Mouse (Mus musculus) kidney, adult 18-20 months (tissue): Measurements from ENCODE around the gene Ccdc141.
"Not testable (repeated sequence)": the region's sequence is repeated elsewhere in the genome, so short reads cannot be mapped to it uniquely, and the experiment has no call there.

ENCODE experiments used
- DNase-seq: peaks from one replicate; pipeline ENCODE4 v3.0.0; 2021

Gene Ccdc141

GRCm38 (mm10) chr2:77039683-77040082 is 130.8 kb downstream of the Ccdc141 start:
- DNase-seq: no peak

- no peak for DNase-seq
These were observed 131.2 kb downstream of the Ccdc141 start for GRCm38 (mm10) chr2:77039281-77039680.

GRCm38 (mm10) chr2:77037211-77037610 is 133.2 kb downstream of the Ccdc141 start:
- DNase-seq: no peak

DNA sequence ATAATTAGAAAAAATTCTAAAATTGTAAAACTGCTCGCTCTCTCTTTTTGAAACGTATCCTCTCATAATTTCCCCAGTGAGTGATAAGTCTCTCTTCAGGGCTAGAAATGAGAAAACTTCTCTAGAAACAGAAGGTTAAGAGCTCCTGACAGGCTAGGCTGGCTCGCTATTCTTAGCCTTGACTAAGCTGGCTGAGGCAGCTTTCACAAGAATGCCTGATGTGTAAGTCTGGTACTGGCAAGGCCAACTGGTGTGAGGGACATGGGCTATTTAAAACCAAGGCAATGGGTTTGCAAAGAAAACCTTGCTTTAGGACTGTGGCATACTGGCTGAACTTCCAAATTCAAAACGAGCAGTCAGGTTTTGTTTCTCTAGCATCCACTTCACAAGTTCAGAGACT is 136.3 kb downstream of the Ccdc141 start:
- no peak for DNase-seq

DNA sequence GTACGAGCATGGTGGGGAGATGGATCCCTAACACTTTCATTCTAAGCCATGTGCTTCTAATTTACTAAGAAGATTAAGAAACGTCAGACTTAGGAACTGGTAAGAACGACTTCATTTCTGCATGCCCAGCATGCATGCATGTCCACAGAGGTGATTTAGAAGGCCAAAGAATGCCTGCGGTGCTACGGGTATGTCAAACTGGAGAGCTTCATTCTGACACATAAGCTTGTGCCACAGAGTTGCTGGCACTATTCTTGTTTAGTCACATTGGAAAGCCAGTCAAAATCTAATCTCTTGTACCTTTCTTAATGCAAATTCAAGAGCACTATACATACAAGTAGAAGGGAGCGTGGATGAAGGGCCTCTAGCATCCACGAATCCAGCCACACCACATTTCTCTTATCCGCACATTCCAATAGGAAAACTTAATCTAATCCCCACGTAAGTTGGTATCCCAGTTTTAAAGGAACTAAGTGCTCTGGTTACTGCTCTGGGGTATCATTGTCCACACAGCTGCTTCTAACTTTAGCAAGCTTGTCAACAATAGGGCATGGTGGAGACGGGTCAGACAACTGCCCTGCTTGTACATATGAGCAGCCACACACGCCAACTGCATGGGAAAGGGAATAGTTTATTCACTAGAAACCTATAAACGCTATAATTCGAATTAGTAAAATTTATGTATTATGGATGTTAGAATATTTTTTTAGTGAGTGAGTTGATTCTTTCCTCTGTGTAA is 136.9 kb downstream of the Ccdc141 start:
- no peak for DNase-seq

- DNase-seq: no peak
These were observed 149.8 kb downstream of the Ccdc141 start for GRCm38 (mm10) chr2:77020649-77021048.

- no peak for DNase-seq
These were observed 152.7 kb downstream of the Ccdc141 start for GRCm38 (mm10) chr2:77017735-77018134.

GRCm38 (mm10) chr2:77013449-77013848 is 157.0 kb downstream of the Ccdc141 start:
- not testable (repeated sequence) for DNase-seq

- no peak for DNase-seq
These were observed 158.5 kb downstream of the Ccdc141 start for GRCm38 (mm10) chr2:77011981-77012380.

DNA sequence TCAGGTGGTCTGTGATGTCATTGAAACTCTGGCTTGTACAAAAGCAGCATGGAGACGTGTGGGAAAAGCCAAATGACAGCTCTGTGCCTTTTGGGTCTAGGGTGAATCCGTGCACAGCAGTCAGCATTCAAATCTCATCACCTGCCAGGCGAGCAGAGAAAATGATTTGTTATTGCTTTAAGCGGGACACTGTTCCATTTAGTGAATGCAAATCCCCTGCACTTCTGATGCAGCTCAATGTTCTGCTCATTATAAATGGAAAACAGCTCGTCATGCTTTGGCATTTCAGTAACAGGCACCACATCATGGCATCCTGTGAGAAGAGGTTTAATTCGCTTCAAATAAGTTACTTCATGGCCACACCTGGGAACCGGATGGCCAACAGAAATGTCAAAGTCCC is 163.4 kb downstream of the Ccdc141 start:
- DNase-seq: no peak

DNA sequence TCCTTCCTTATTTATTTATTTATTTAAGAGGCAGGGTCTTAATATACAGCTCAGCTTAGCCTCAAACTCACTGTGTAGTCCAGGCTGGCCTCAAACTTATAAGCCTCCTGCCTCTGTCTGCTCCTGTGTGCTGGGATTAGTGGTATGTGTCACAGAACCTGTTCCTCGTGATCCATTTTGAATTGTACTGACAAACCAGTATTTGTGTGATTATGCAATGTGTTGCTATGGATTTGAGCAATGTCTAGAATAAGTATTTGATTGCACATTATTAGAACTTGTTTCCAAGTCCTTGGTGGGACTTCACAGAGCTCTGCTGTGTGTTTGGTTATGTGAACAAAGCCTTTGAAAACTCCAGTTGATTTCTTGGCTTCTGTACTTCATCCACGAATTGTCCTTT is 167.3 kb downstream of the Ccdc141 start:
- DNase-seq: no peak

DNA sequence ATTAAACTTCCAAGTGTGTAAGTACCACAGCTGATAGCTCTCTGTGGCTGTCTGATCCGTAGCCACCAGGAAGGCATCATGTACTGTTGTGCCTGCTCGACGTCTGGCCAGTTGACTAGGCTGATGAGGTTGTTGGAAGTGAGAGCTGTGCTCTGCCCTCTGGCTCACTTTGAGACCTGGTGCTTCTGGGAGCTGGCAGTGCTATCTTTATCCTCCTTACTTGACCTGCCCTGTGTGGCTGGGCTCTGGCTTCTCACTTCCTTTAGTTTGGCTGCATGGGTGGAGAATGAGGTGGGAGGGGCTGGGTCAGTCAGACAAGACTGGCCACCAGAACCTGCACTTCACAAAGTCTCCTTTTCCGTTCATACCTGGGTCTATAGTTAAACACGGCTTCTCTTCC is 172.1 kb downstream of the Ccdc141 start:
- no peak for DNase-seq

DNA sequence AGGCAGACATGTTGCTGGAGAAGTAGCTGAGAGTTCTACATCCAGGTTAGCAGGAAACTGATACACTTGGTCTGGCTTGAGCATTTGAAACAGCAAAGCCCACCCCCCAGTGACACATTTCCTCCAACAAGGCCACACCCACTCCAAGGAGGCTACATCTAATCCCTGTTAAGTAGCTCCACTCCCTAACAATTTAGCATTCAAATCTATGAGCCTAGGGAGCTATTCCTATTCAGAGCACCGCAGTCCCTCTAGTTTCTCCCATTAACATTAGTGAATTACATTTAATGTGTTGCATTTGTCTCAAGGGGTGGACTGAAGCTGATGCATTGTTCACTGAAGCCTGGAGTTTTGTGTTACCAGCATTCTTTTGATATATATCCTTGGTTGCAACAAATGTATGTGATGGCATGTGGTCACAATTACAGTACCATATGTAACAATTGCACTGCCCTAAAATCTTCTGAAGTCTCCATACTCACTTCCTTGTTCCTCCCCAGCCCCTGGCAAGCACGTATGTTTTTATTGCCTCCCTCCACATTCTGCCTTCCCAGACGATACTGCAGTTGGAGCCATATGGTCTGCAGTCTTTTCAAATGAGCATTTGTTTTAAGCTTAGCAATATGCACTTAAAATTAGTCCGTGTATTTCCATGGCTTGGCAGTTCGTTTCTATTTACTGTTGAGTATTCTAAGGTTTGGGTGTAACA is 177.8 kb downstream of the Ccdc141 start:
- DNase-seq: no peak

- no peak for DNase-seq
These were observed 183.1 kb downstream of the Ccdc141 start for GRCm38 (mm10) chr2:76987317-76987716.

DNA sequence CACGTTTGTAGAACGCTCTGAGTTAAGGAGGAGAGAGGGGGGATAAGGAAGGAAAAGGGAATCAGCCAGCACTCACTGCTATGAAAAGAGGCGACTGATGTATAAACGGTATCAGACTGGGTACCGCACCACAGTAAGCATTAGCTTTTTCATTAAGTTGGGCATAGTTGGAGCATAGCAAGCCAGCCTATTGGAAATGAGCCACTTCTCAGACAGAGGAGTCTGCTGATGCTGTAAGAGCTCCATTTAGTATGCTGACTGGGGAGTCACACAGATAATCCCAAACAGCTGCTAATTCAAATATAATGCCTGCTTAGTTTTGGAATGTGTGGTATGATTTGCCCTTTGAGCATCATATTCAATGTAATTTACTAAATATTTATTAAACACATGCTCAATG is 186.1 kb downstream of the Ccdc141 start:
- no peak for DNase-seq

- DNase-seq: no peak
These were observed 186.8 kb downstream of the Ccdc141 start for GRCm38 (mm10) chr2:76983601-76984000.

- DNase-seq: no peak
These were observed 187.9 kb downstream of the Ccdc141 start, which contains the start of gene Ttn for GRCm38 (mm10) chr2:76982391-76983145. Ttn (minus strand) TSS chr2:76982547.

- no peak for DNase-seq
These were observed 188.7 kb downstream of the Ccdc141 start for GRCm38 (mm10) chr2:76981717-76982116.

DNA sequence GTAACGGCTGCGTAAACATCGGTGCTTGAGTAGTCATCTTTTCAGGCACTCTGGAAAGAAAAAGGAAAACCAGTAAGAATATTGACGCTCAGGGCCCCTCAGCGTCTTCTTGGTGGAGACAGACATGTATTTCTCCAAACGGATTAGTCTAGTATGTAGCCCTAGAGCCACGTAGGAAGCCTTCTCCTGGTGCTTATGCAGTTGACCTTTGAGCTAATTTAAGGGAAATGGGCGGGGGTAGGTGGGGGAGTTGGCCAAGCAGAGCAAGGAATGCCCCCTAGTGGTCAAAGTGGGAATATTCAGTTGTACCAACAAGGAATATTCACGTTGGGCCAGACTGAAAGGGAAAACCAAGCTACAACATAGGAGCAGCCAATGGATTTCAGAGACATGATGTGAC is 190.3 kb downstream of the Ccdc141 start:
- DNase-seq: peak; percentile 49

DNA sequence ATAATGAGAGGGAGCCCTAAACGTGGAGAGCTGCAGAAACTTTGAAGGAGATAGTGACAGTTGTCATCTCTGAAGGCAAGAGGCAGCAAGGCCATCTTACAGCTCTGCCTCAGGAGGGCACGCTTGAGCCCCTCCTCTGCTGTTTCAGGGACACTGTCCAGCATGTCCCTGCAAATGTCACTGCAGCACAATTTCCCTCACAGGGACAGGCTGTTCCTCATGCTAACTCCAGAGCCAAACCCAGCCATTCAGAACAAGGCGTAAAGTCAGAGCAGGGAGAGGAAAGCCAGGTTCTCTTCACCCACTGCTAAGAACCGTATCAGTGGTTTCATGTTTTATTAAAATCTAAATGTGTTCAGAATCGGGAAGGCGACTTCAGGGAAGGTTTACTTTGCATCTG is 192.8 kb downstream of the Ccdc141 start:
- no peak for DNase-seq

- no peak for DNase-seq
These were observed 198.4 kb downstream of the Ccdc141 start for GRCm38 (mm10) chr2:76972051-76972450.

GRCm38 (mm10) chr2:76971069-76971468 is 199.4 kb downstream of the Ccdc141 start:
- no peak for DNase-seq

- no peak for DNase-seq
These were observed 199.8 kb downstream of the Ccdc141 start for GRCm38 (mm10) chr2:76970669-76971068.

GRCm38 (mm10) chr2:76970204-76970603 is 200.2 kb downstream of the Ccdc141 start:
- DNase-seq: no peak
